Comparison of ENCODE assay signal across 8 mouse cellular contexts in genomic region chr19:43027305-43027704, GRCm38 (mm10).
DNase-seq lines count a peak whose midpoint lies in the region; ATAC-seq and TF ChIP-seq lines count a peak whose summit lies in the region.

No protein-coding gene starts in this region.

- H3K27me3 ChIP-seq in neural tube, embryonic 14.5 days (ENCODE audit: control insufficient read depth, insufficient read depth, low read length) = no peaks in the 10 kb centered on the region

- no peaks in the 10 kb centered on the region for H3K9me3 ChIP-seq in neural tube, embryonic 14.5 days (ENCODE audit: control insufficient read depth, low read length)

- H3K4me3 ChIP-seq in embryonic fibroblast, embryonic 13.5 days (ENCODE audit: insufficient read depth, low read length) = no peak overlapping the region
- H3K4me3 ChIP-seq in left cerebral cortex, adult 2 months = no peak overlapping the region
- H3K4me3 ChIP-seq in neural tube, embryonic 14.5 days (ENCODE audit: low read depth, low read length) = no peak overlapping the region

- H3K27ac ChIP-seq in embryonic fibroblast, embryonic 13.5 days (ENCODE audit: insufficient read depth, low read length) = no peak overlapping the region
- no peak overlapping the region for H3K27ac ChIP-seq in left cerebral cortex, adult 2 months
- no peak overlapping the region for H3K27ac ChIP-seq in neural tube, embryonic 14.5 days (ENCODE audit: low read depth, low read length)

- TF ChIP-seq POLR2A in embryonic fibroblast, embryonic 13.5 days (IDR thresholded peaks at IDR 0.05; ENCODE audit: low read depth, low read length) = no peak

- no peak overlapping the region for H3K9ac ChIP-seq in neural tube, embryonic 14.5 days (replicated peaks; ENCODE audit: low read depth, low read length)

- WGBS in neural tube, embryonic 14.5 days = 29% methylated on average over 4 of the region's 4 CpGs

- peak; percentile 3 for DNase-seq in heart, adult 8-10 months (ENCODE audit: low spot score)
- DNase-seq in heart, postnatal 25 days (ENCODE audit: low spot score) = no peak
- peak; percentile 41 for DNase-seq in A20 (ENCODE audit: low read depth, low spot score)
- peak; percentile 49 for DNase-seq in adrenal gland, postnatal 10 days
- peak; percentile 34 to 47 for DNase-seq in left cerebral cortex, adult 2 months (ENCODE audit: extremely low spot score in 1 of 2, low spot score in 2 of 2)
- no peak for DNase-seq in Muller cell, postnatal 12 days (ENCODE audit: inconsistent ontology term)

- no peak overlapping the region for H3K4me2 ChIP-seq in neural tube, embryonic 14.5 days (ENCODE audit: low read depth, low read length)

- H3K4me1 ChIP-seq in embryonic fibroblast, embryonic 13.5 days (ENCODE audit: control insufficient read depth, insufficient read depth, low read length) = no peaks in the 10 kb centered on the region
- no peaks in the 10 kb centered on the region for H3K4me1 ChIP-seq in neural tube, embryonic 14.5 days (ENCODE audit: control insufficient read depth, insufficient read depth, low read length)

- TF ChIP-seq CTCF in embryonic fibroblast, embryonic 13.5 days (IDR thresholded peaks at IDR 0.05; ENCODE audit: borderline replicate concordance, insufficient read depth, low read length) = 0 out of 2 replicates have a peak, but pooled peaks have one; percentile 12
- TF ChIP-seq CTCF in left cerebral cortex, adult 2 months (IDR thresholded peaks at IDR 0.05) = peak; percentile 75

- H3K36me3 ChIP-seq in neural tube, embryonic 14.5 days (ENCODE audit: control insufficient read depth, insufficient read depth, low read length) = no peaks in the 10 kb centered on the region

- peak; percentile 31; the same call in 1 of the 2 replicates for ATAC-seq in neural tube, embryonic 14.5 days (ENCODE audit: low read depth)

- intact Hi-C loops in heart, postnatal 25 days (cut with DNase I) = loop anchor here (2.0 kb wide), 1 partner anchor 283 kb away; no protein-coding TSS in a partner anchor
- intact Hi-C loops in left cerebral cortex, adult 2 months (cut with DNase I) = loop anchor here (1.0 to 5.0 kb wide), 4 partner anchors 233 to 450 kb away; no protein-coding TSS in a partner anchor

Comparison
In these comparisons a context has a peak if more than half of its experiments do, and no peak if none do; other contexts are left out.
1. DNase-seq: peak in heart, adult 8-10 months (single experiment), A20 (single experiment), adrenal gland, postnatal 10 days (single experiment) and left cerebral cortex, adult 2 months (2 of 2); none in heart, postnatal 25 days (single experiment) and Muller cell, postnatal 12 days (single experiment).